Mouse (Mus musculus) forelimb bud, embryonic 11.5 days (tissue): ENCODE data around the gene Snrnp70.
"Not testable (repeated sequence)": the region's sequence is repeated elsewhere in the genome, so short reads cannot be mapped to it uniquely, and the experiment has no call there.

Source experiments
- DNase-seq: peaks from one replicate; pipeline ENCODE4 v3.0.0-alpha.2; 2012; ENCODE audit warnings: low read depth, low spot score

The Snrnp70 gene

GRCm38 (mm10) chr7:45368178-45368577, 27.4 kb downstream of the Snrnp70 start:
- no peak for DNase-seq

DNA sequence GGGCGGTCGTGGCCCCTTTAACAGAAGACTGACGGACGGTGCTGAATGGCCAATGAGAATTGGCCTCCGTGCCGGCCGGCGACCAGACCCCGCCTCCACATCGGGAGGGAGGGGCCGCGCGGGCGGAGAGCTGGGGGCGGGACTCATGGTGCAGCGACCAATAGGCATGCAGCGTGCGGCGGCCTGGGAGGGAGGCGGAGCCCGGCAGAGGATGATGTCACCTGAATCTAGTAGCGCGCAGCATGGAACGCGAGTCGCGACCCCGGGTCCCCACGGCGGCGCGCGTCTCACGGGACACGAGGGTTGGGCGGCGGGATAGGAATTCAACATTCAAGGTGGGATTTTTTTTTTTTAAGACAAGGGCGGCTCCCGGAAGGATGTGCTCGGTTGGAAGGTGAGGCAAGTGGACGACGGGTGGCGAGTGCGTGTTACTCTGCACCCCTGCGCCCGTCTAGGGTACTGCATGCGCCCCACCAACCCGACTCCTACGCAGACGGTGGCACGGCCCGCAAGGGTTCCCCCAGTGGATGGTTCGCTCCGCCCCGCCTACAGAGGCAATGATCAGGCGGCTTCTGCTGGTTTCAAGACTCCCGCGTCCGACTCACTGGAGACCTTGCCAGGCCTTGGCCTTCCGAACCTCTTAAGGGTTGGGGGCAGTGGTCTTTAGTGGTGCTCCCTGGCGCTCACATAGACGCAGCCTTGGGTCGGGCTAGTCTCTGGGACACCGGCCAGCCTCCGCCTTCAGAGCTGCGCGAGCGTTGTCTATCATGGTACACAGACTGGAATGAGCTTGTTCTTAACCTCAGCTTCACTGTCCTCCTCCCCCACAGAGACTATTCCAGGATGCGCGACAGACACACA, 28.3 kb downstream of the Snrnp70 start:
- DNase-seq, result peak; percentile 96

- DNase-seq, result no peak
Observed at GRCm38 (mm10) chr7:45366652-45367019, 28.9 kb downstream of the Snrnp70 start, which contains the start of gene Ppfia3. Gene Ppfia3, minus strand, starts transcription at chr7:45367019.

GRCm38 (mm10) chr7:45365742-45366651, 29.5 kb downstream of the Snrnp70 start:
- no peak for DNase-seq

GRCm38 (mm10) chr7:45363983-45364382, 31.6 kb downstream of the Snrnp70 start:
- DNase-seq, result no peak

- DNase-seq, result no peak
Observed at GRCm38 (mm10) chr7:45362801-45363200, 32.7 kb downstream of the Snrnp70 start.

DNA sequence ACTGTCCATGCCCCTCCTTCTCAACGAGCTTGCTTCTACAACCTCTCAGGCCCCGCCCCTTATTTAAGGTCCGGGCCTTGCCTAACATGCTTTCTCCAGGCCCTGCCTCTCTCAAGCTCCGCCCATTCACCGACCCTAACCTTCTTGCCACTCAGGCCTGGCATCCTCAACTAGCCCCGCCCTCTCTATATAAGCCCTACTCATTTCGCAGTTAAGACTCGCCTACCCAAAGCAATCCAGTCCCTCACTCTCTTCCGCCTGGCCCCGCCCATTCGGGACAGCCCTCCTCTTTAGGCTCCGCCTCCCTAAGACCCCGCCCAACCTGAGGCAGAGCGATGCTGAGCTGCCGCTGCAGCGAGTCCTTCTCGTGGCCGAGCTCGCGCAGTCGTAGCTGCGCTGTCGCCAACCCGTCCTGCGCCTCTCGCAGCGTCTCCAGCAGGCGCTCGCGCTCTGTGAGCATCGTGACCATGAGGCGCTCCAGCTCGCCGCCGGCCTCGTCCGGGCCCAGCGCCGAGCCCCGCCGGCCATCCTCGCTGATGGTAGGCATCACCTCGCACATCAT, 34.2 kb downstream of the Snrnp70 start:
- DNase-seq, result peak; percentile 83

GRCm38 (mm10) chr7:45360404-45361125, 35.0 kb downstream of the Snrnp70 start:
- no peak for DNase-seq

DNA sequence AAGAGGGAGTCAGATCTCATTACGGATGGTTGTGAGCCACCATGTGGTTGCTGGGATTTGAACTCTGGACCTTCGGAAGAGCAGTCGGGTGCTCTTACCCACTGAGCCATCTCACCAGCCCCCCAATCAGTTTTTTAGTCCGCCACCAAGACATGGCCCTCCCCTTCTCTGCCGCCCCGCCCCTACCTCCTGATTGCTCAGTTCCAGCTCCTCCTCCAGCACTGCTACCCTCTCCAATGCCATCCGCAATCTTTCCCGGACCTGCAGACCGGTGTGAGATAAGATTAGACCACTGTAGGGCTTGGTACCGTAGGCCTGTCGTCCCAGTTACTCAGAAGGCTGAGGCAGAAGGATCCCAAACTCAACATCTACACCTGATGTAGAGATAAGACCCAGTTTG, 36.5 kb downstream of the Snrnp70 start:
- DNase-seq, result not testable (repeated sequence)

DNA sequence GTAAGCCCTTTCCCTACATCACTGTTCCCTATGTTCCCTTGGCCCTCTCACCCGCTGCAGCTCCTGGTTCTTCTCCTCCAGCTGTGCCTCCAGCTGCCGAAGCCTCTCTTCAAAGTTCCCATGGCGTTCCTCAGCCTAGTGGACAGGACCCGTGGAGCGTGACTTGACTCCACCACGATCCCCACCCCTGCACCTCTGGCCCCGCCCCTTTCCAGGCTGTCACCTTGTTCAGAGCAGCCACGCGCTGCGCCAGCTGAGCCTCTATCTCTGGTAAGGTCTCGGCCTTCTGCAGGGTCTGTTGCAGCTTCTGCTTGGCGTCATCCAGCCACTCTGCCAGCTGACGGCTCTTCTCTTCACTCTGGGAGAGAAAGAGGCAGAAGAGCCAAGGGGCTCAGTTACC, 39.5 kb downstream of the Snrnp70 start:
- DNase-seq, result no peak

GRCm38 (mm10) chr7:45355318-45356020, 40.1 kb downstream of the Snrnp70 start:
- DNase-seq, result no peak

GRCm38 (mm10) chr7:45353041-45353440, 42.5 kb downstream of the Snrnp70 start:
- DNase-seq, result no peak

DNA sequence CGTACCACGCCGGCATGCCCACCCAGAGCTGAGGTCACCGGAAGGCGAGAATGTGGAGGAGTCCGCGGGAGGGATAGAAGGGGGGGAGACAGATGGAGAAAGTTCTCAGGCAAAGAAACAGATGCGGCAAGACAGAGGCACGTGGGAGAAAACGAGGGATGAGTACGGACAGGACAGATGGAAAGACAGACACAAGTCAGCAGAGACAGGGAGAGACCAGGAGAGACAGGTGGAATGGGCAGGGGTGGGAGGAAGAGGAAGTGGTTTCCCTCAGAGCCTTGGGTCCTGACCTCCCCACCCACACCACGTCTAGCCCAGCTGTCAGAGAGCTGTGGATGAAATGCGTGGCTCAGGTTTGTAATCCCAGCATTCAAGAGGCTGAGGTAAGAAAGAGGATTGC, 48.6 kb downstream of the Snrnp70 start:
- DNase-seq, result no peak

DNA sequence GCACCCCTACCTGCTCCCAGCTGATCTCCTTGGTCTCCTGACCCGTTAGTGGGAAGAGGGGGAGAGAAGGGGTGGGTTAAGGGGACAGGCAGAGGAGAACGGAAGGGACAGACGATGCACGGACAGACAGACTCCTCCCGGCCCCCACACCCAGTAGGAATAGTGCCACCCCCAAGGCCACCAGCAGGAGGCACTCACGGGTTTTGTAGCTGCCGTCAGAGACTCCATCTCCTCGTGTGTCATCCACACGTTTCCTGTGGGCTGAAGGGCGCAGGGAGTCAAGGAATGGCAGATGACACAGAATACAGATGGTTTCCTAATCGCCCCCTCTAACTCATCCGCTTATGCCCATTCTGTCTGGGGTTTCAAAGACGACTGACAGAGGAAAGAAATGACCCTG, 52.0 kb downstream of the Snrnp70 start:
- DNase-seq, result no peak

DNA sequence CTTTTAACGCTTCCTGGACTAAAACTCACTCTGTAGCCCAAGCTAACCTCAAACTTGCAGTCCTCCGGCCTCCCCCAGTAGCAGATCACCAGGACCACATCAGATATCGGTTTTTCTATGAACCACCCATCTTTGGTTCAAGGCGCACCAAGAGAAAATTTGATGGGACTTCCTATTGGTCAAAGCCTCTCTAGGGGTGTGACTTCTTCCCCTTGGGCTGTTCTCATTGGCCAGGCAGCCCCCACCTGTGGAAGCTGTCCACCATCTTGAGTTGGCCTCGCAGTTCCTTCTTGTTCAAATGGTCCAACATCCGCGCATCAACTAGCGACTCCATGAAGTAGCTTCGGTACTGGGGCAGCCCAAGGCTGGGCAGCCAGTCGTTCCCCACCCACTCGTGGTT, 53.5 kb downstream of the Snrnp70 start:
- no peak for DNase-seq

DNA sequence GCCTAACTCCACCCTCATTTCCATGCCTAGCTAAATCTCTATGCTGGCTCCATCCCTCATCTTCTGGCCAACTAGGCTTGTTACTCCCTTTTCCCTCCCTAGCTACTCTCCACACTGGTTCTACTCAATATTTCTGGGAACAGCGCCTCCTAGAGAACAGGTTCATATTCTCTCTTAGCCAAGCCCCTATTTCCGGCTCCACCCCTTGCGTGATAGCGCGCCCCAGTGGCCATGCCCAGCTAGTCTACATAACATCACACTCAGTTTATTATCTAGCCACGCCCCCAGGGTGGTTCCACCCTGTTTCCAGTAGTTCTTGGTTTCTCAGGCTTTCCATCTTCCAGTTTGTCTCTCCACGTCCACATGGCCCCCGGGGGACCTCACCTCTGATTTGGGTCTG, 54.2 kb downstream of the Snrnp70 start:
- peak; percentile 86 for DNase-seq

GRCm38 (mm10) chr7:45340669-45341068, 54.9 kb downstream of the Snrnp70 start:
- DNase-seq, result peak; percentile 74

GRCm38 (mm10) chr7:45340066-45340442, 55.5 kb downstream of the Snrnp70 start:
- no peak for DNase-seq

- peak; percentile 82 for DNase-seq
Observed at GRCm38 (mm10) chr7:45339410-45340065, 56.0 kb downstream of the Snrnp70 start.

- DNase-seq, result no peak
Observed at GRCm38 (mm10) chr7:45338161-45338911, 57.2 kb downstream of the Snrnp70 start.
